27 mouse cellular contexts compared by ENCODE assay signal in the genomic region with DNA sequence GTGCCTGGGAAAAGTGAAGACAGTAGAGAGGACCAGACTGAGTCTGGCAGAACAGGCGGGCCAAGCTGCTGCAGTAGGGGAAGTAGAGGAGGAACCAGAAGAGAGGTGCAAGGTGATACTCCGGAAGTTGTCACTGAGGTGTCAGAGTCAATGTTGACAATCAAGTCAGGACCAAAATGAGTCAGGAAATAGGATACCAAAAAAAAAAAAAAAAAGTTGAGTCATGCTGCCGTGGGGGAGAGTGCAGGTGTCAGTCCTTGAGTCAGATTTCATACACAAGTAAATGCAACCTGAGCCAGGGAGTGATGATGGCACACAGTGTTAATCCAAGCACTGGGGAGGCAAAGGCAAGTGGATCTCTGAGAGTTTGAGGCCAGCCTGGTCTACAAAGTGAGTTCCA. TPM values are rescaled to one million over a fixed set of nuclear protein-coding genes. Genes with fewer than 3 reads are reported as not detected.
A peak's percentile ranks its signal among the peaks of the same experiment; 100 is the strongest.
DNase-seq lines count a peak whose midpoint lies in the region; ATAC-seq and TF ChIP-seq lines count a peak whose summit lies in the region.
"Had no signal": no experiment of that assay in that cellular context is flagged by ENCODE, and none has a peak within 500 bp of the region (broad histone marks: within the 10 kb centered on the region; RNA-seq: fewer than 3 reads in every experiment).

No protein-coding gene starts in this region.

- 78% methylated on average over 3 of the region's 3 CpGs for WGBS in midbrain, postnatal 0 days

- H3K27me3 ChIP-seq in midbrain, postnatal 0 days (ENCODE audit: insufficient read depth, low read length) = no peaks in the 10 kb centered on the region
- H3K27me3 ChIP-seq: embryonic facial prominence, embryonic 12.5 days; heart, embryonic 15.5 days; hindbrain, embryonic 12.5 days; liver, embryonic 13.5 days had no signal

- H3K27ac ChIP-seq in midbrain, postnatal 0 days (ENCODE audit: low read depth, low read length) = no peak overlapping the region
- H3K27ac ChIP-seq: embryonic facial prominence, embryonic 12.5 days; forebrain, embryonic 10.5 days; heart, embryonic 15.5 days; hindbrain, embryonic 12.5 days; liver, embryonic 13.5 days had no signal

- no peak overlapping the region for H3K4me3 ChIP-seq in midbrain, postnatal 0 days (ENCODE audit: low read depth, low read length)
- H3K4me3 ChIP-seq: embryonic facial prominence, embryonic 12.5 days; forebrain, embryonic 10.5 days; heart, embryonic 15.5 days; hindbrain, embryonic 12.5 days; liver, embryonic 13.5 days had no signal

- ATAC-seq in CD4-positive, CD25-positive, alpha-beta regulatory T cell, adult 4 months = peak; percentile 94
- ATAC-seq in hematopoietic stem cell, adult 5-6 weeks (replicated peaks in 1 of 2; ENCODE audit: insufficient read depth in 1 of 2, low FRiP score in 2 of 2, low TSS enrichment in 1 of 2, low read depth in 1 of 2, poor library complexity in 2 of 2, severe bottlenecking in 2 of 2) = peak; percentile 46 to 53; a peak in 2 of 4 replicates
- no peak for ATAC-seq in midbrain, postnatal 0 days (ENCODE audit: low FRiP score)

- no peaks in the 10 kb centered on the region for H3K4me1 ChIP-seq in midbrain, postnatal 0 days (ENCODE audit: insufficient read depth, low read length)
- H3K4me1 ChIP-seq: embryonic facial prominence, embryonic 12.5 days; forebrain, embryonic 10.5 days; heart, embryonic 15.5 days; hindbrain, embryonic 12.5 days had no signal

- no peak overlapping the region for H3K4me2 ChIP-seq in midbrain, postnatal 0 days (ENCODE audit: low read depth, low read length, poor library complexity, severe bottlenecking)
- H3K4me2 ChIP-seq: embryonic facial prominence, embryonic 12.5 days; heart, embryonic 15.5 days; hindbrain, embryonic 12.5 days; liver, embryonic 13.5 days; midbrain, embryonic 11.5 days had no signal

- H3K9me3 ChIP-seq in midbrain, postnatal 0 days (ENCODE audit: low read length) = no peaks in the 10 kb centered on the region
- H3K9me3 ChIP-seq: embryonic facial prominence, embryonic 12.5 days; forebrain, embryonic 10.5 days; heart, embryonic 15.5 days; hindbrain, embryonic 12.5 days; liver, embryonic 13.5 days had no signal

- no peak overlapping the region for H3K9ac ChIP-seq in midbrain, postnatal 0 days (replicated peaks; ENCODE audit: low read length, poor library complexity, severe bottlenecking)
- H3K9ac ChIP-seq: embryonic facial prominence, embryonic 12.5 days; heart, embryonic 15.5 days; hindbrain, embryonic 12.5 days; liver, embryonic 13.5 days had no signal

- TF ChIP-seq CTCF in midbrain, postnatal 0 days (IDR thresholded peaks at IDR 0.05) = no peak

- DNase-seq in spleen, postnatal 36 days (ENCODE audit: low spot score in 2 of 2) = peak; percentile 18 to 22
- DNase-seq in spleen, adult 12 weeks (ENCODE audit: low spot score) = no peak
- peak; percentile 7 for DNase-seq in skeletal muscle tissue, adult 2 months (ENCODE audit: low read depth, low spot score)
- no peak for DNase-seq in adrenal gland, postnatal 36 days
- DNase-seq in midbrain, postnatal 0 days (ENCODE audit: low spot score) = no peak
- no peak for DNase-seq in frontal cortex, postnatal 10 days (ENCODE audit: low spot score in 2 of 2)
- DNase-seq: cerebellum, adult 11-12 months; cerebellum, postnatal 36 days; kidney, adult 11 months; kidney, postnatal 14 days; left cerebral cortex, postnatal 4 days; liver, embryonic 13.5 days; right cerebral cortex, postnatal 14 days; thymus, postnatal 25 days had no signal

- no peaks in the 10 kb centered on the region for H3K36me3 ChIP-seq in midbrain, postnatal 0 days (ENCODE audit: insufficient read depth, low read length)
- H3K36me3 ChIP-seq: embryonic facial prominence, embryonic 12.5 days; forebrain, embryonic 10.5 days; heart, embryonic 15.5 days; hindbrain, embryonic 12.5 days; liver, embryonic 13.5 days had no signal

RNA-seq across cellular contexts. Expression of a gene that starts 12.9 kb away (rescaled TPM):
- 10 to 100 TPM; 25.3 to 26.2 TPM for polyA plus RNA-seq in CD4-positive, CD25-positive, alpha-beta regulatory T cell, adult 4 months (2017; shearing (Covaris generic))
- 66.6 and 74.0 TPM in 2 replicates for total RNA-seq in hematopoietic stem cell, adult 5-6 weeks (2017)
- total RNA-seq in adrenal gland, postnatal 36 days (2021) = 10 to 100 TPM; 19.7 to 35.8 TPM
- 2.1 and 4.4 TPM in 2 replicates for total RNA-seq in midbrain, postnatal 0 days (2014; rRNA removed)
- polyA plus RNA-seq in midbrain, postnatal 0 days (2015; fragmentation: Nextera tagmentation; extraction: Ambion mirVana) = 2.0 and 2.6 TPM in 2 replicates

RNA-seq across cellular contexts. Expression of a gene that starts 40.8 kb away (rescaled TPM):
- polyA plus RNA-seq in CD4-positive, CD25-positive, alpha-beta regulatory T cell, adult 4 months (2017; shearing (Covaris generic)) = not detected
- total RNA-seq in hematopoietic stem cell, adult 5-6 weeks (2017) = not detected in 2 replicates
- total RNA-seq in adrenal gland, postnatal 36 days (2021) = not detected
- not detected in 2 replicates for total RNA-seq in midbrain, postnatal 0 days (2014; rRNA removed)
- polyA plus RNA-seq in midbrain, postnatal 0 days (2015; fragmentation: Nextera tagmentation; extraction: Ambion mirVana) = not detected in 2 replicates
- total RNA-seq: adrenal gland, adult 18-20 months; layer of hippocampus, postnatal 10 days; left cerebral cortex, postnatal 4 days had no signal
- polyA plus RNA-seq: brain, embryonic 14.5 days; embryonic facial prominence, embryonic 12.5 days; forebrain, embryonic 10.5 days; frontal cortex, adult 2 months; gonadal fat pad, adult 2 months; heart, embryonic 15.5 days; hindbrain, embryonic 12.5 days; liver, embryonic 13.5 days; midbrain, embryonic 11.5 days; neural tube, embryonic 11.5 days had no signal

RNA-seq across cellular contexts. Expression of a gene that starts 52.8 kb away (rescaled TPM):
- polyA plus RNA-seq in CD4-positive, CD25-positive, alpha-beta regulatory T cell, adult 4 months (2017; shearing (Covaris generic)) = 10 to 100 TPM; 17.2 to 22.1 TPM
- total RNA-seq in hematopoietic stem cell, adult 5-6 weeks (2017) = 7.3 and 9.9 TPM in 2 replicates
- total RNA-seq in adrenal gland, postnatal 36 days (2021) = 10 to 100 TPM in 1 of 2 experiments, 1 to 10 TPM in 1; 9.4 to 11.4 TPM
- 10.9 and 12.4 TPM in 2 replicates for total RNA-seq in midbrain, postnatal 0 days (2014; rRNA removed)
- polyA plus RNA-seq in midbrain, postnatal 0 days (2015; fragmentation: Nextera tagmentation; extraction: Ambion mirVana) = 16.6 and 18.5 TPM in 2 replicates

RNA-seq across cellular contexts. Expression of a gene that starts 53.0 kb away (rescaled TPM):
- 100 to 1,000 TPM; 140 to 147 TPM for polyA plus RNA-seq in CD4-positive, CD25-positive, alpha-beta regulatory T cell, adult 4 months (2017; shearing (Covaris generic))
- total RNA-seq in hematopoietic stem cell, adult 5-6 weeks (2017) = 131 and 262 TPM in 2 replicates
- total RNA-seq in adrenal gland, postnatal 36 days (2021) = 100 to 1,000 TPM; 132 to 195 TPM
- 65.2 and 77.6 TPM in 2 replicates for total RNA-seq in midbrain, postnatal 0 days (2014; rRNA removed)
- polyA plus RNA-seq in midbrain, postnatal 0 days (2015; fragmentation: Nextera tagmentation; extraction: Ambion mirVana) = 198 and 202 TPM in 2 replicates

Comparison
In these comparisons a context has a peak if more than half of its experiments do, and no peak if none do; other contexts are left out.
1. DNase-seq: peak in spleen, postnatal 36 days (2 of 2) and skeletal muscle tissue, adult 2 months (single experiment); none in spleen, adult 12 weeks (single experiment), adrenal gland, postnatal 36 days (0 of 2), midbrain, postnatal 0 days (single experiment) and frontal cortex, postnatal 10 days (0 of 2).